Mouse (Mus musculus) G1E (cell line): ENCODE data around the gene Lsm3. TPM values are rescaled to one million over a fixed set of nuclear protein-coding genes. Genes with fewer than 3 reads are reported as not detected.
"Not testable (repeated sequence)": the region's sequence is repeated elsewhere in the genome, so short reads cannot be mapped to it uniquely, and the experiment has no call there.

Source experiments
- ATAC-seq: 2 replicates; pipeline ENCODE4 v1.8.0; 2016; ENCODE audit warnings: mild to moderate bottlenecking; ENCODE audit not compliant: insufficient number of reproducible peaks, poor library complexity, low FRiP score, severe bottlenecking; ENCODE audit errors: extremely low read depth
- DNase-seq: peaks from one replicate; pipeline ENCODE4 v3.0.0; 2012; ENCODE audit warnings: low spot score
- H3K27me3 ChIP-seq: 2 replicates; pipeline ENCODE4 v1.6.1; 2012; ENCODE audit warnings: mild to moderate bottlenecking, low read length, inconsistent platforms; ENCODE audit not compliant: insufficient read depth
- H3K36me3 ChIP-seq: replicated peaks from 2 replicates; pipeline ENCODE3; 2012; ENCODE audit warnings: mild to moderate bottlenecking, inconsistent platforms
- H3K4me1 ChIP-seq: 2 replicates; pipeline ENCODE4 v1.6.1; 2012; ENCODE audit warnings: low read depth, low read length, inconsistent platforms, mixed read lengths; ENCODE audit not compliant: insufficient read depth
- H3K4me3 ChIP-seq: 2 replicates; pipeline ENCODE4 v1.5.1; 2012; ENCODE audit warnings: low read depth, mild to moderate bottlenecking, inconsistent platforms, low read length, moderate library complexity, mixed read lengths
- H3K9me3 ChIP-seq: replicated peaks from 2 replicates; pipeline ENCODE4 v1.6.1; 2012; ENCODE audit warnings: inconsistent platforms
- CTCF ChIP-seq: IDR thresholded peaks from 2 replicates; pipeline ENCODE4 v1.5.1; 2012; ENCODE audit warnings: low read depth, low read length, inconsistent platforms, mixed read lengths
- GATA1 ChIP-seq: IDR thresholded peaks from 2 replicates; pipeline ENCODE4 v1.6.1; 2012; ENCODE audit warnings: borderline replicate concordance, low read length, inconsistent platforms, mixed read lengths
- GATA2 ChIP-seq: IDR thresholded peaks from 2 replicates; pipeline ENCODE4 v1.6.1; 2012; ENCODE audit warnings: low read depth, low read length, inconsistent platforms, borderline replicate concordance
- POLR2AphosphoS5 ChIP-seq: IDR thresholded peaks from 2 replicates; pipeline ENCODE4 v1.6.1; 2012; ENCODE audit warnings: low read depth, low read length, inconsistent platforms; ENCODE audit not compliant: insufficient replicate concordance
- TAL1 ChIP-seq: conservative IDR thresholded peaks from 2 replicates; pipeline ENCODE4 v1.6.1; 2012; ENCODE audit warnings: low read depth, low read length, inconsistent platforms, mixed read lengths
- polyA plus RNA-seq: library from polyadenylated mRNA; stranded (reverse); fragments of >175 nt; gene quantifications from 2 replicates; pipeline ENCODE4 v1.2.3, GENCODE M21; 2012
- total RNA-seq, 2 experiments: library from RNA; stranded (forward) in 1 of 2; stranded (reverse) in 1 of 2; fragments of 200-1000 nt in 1 of 2; fragments of >200 nt in 1 of 2; fragmentation: Nextera tagmentation in 1 of 2; gene quantifications; 2 replicates each; pipeline ENCODE4 v1.2.3; 2014 to 2017

The Lsm3 gene
- total RNA-seq (2014; fragmentation: Nextera tagmentation) (41.3 and 47.4 TPM in 2 replicates), total RNA-seq (2017) (263 and 300 TPM in 2 replicates), polyA plus RNA-seq (10.2 and 15.3 TPM in 2 replicates)

DNA sequence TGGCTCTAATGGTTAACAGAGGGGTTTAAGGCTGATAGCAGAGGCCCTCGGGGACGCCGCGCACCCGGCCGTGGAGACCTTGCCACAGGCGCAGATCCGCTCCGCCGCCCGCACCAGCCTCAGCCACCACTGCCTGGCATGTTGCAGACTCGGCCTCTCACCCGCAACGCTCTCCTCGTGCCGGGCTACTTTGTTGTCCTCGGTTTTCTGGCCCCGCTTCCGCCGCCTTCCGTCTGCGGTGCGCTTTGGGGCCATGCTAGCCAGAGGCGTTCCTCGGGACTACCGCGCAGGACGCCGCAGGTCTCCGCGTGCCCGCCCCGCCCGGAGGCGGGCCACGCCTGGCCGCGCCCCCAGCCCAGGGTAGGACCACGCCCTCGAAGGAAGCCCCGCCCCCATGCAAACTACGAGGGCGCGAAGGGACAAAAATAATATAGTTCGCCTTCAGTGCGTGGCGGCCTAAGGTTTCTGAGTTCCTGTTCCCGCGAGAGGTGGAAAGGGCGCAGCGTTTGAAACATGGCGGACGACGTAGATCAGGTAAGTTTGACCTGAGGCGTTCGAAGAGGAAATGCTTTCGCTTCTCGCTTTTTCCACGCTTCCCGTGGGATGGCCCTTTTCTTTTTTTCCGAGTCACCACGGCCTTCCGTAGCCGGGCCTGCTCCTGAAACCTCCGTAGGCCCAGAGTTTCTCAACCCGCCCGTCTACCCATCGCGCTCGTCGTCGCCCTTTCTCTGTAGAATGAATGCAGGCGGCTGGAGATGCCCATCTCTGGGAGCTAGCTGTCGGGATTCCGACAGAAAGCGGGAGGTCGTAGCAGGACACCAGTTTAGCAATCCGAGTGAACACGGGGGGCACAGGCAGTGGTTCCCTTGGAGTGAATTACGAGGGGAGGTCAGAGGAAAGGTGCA is at the start of gene Lsm3, which contains the start of gene Xpc:
Lsm3 (plus strand) TSS at position 384 of the 905 bp plus-strand sequence.
Xpc (minus strand) TSS at position 344 of the 905 bp plus-strand sequence.
- no peaks in the 10 kb centered on the region for H3K27me3 ChIP-seq
- TF ChIP-seq POLR2AphosphoS5 (no peak), GATA2 (no peak), TAL1 (no peak), GATA1 (no peak), CTCF (no peak)
- H3K4me3 ChIP-seq: peak within 1 kb of the TSS; percentile 94
- DNase-seq: peak; percentile 90
- no peaks in the 10 kb centered on the region for H3K9me3 ChIP-seq
- H3K36me3 ChIP-seq: peaks cover 62% of the 10 kb centered on the region
- H3K4me1 ChIP-seq: peaks cover 41% of the 10 kb centered on the region
- peak; percentile 89 for ATAC-seq

DNA sequence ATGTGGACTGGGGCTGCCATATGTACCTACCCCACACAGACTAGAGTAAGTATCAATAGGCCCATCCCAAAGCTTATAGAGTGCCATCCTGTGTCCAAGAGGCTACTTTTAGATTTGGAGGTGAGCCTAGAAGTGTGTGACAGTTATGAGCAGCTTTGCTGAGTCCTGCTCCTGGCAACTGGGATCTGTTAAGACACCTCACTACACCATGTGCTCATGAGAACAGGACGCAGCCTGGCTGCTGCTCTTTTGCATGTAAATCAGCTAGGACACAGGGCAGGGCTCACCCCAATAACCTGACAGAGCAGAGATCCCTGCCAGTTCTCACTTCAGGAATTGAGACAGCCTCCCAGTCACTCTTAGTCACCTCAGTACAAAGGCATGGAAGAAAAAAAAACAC is 48.6 kb upstream of the Lsm3 start:
- TF ChIP-seq GATA2 (no peak), GATA1 (no peak), POLR2AphosphoS5 (no peak), CTCF (no peak), TAL1 (no peak)
- H3K9me3 ChIP-seq: no peaks in the 10 kb centered on the region
- ATAC-seq (no peak), DNase-seq (no peak)
- no peak overlapping the region for H3K4me3 ChIP-seq
- no peaks in the 10 kb centered on the region for H3K27me3 ChIP-seq
- H3K4me1 ChIP-seq: peaks cover 43% of the 10 kb centered on the region
- peaks cover 93% of the 10 kb centered on the region for H3K36me3 ChIP-seq

GRCm38 (mm10) chr6:91470712-91471111 is 45.0 kb upstream of the Lsm3 start:
- Histone ChIP-seq H3K36me3 (peaks cover 70% of the 10 kb centered on the region), H3K4me1 (peaks cover 68% of the 10 kb centered on the region), H3K27me3 (no peaks in the 10 kb centered on the region), H3K9me3 (no peaks in the 10 kb centered on the region), H3K4me3 (no peak overlapping the region; the same call in 1 of the 2 replicates)
- TF ChIP-seq TAL1 (no peak), CTCF (no peak), GATA2 (no peak), GATA1 (no peak), POLR2AphosphoS5 (no peak)
- DNase-seq: no peak
- ATAC-seq: no peak

DNA sequence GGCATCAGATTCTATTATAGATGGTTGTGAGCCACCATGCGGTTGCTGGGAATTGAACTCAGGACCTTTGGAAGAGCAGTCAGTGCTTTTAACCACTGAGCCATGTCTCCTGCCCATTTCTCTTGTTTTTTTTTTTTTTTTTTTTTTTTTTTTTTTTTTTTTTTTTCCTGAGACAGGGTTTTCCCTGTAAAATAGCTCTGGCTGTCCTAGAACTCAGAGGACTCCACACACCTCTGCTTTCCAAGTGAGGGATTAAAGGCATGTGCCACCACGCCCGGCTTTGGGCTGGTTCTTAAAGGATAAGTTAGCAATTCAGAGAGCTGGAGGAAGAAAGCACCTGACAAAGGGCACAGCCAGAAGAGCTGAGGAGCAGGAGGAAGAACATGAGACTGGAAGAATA is 44.3 kb upstream of the Lsm3 start:
- H3K36me3 ChIP-seq: peaks cover 70% of the 10 kb centered on the region
- not testable (repeated sequence) for ATAC-seq, H3K9me3 ChIP-seq, DNase-seq, H3K27me3 ChIP-seq
- H3K4me3 ChIP-seq: peak overlapping the region; percentile 75
- H3K4me1 ChIP-seq: peaks cover 73% of the 10 kb centered on the region

DNA sequence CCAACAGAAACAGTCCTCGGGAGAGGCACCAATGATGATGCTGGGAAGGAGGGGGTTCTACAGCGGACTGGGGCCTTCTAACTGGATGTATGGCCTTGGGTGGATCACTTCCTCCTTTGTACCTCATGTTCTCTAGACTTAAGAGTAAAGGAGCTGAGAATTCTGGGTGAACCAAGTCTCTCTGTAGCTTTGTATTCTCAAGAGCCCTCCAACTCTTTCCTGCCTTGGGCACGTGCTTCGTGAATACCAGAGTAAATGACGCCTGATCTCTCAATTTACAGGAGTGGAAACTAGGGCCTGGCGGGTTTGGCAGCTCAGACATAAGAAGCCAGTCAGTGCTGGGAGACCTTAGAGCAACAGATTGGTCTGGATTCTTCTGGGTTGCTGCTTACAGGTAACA is 43.4 kb upstream of the Lsm3 start:
- peak; percentile 73 for DNase-seq

DNA sequence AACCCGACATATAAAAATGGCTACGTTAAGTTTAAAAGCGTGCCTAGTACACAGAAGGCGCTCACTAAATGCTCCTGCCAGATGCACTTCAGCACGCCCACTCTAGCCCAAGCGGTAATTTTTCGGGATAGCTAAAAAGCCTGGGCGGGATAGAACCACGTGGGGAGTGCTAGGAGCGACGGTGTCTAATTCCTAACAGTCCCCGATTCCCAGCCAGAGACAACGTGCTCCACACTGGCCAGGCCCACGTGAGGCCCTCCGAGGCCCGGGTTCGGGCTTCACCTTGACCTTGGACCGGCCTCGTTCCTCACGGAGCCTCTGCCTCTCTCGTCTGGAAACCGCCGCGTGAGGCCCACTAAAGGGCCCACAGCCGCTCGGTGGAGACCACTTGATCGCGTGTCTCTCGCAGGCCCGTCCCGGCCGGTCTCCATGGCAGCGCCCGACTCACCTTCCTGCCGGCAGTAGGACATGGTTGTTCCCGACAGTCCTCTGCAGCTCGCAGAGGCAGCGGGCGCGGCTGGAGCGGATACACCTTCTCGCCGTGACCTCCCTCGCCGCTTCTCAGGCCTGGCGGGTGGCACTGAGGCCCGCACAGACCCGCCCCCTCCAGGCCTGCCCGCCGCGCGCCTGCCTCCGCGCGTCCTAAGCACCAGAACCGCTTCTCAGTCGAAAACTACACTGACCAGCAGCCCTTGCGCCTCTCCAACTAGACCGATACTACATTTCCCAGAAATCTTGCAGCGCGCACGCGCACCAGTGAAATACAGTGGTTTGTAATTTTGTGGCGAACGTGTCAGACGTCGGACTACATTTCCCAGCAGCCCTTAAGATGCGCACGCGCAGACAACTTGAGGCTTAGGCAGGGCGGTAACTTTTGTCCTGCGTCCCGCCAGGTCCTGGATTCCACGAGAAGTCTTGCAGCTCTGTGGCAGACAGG is 42.6 kb upstream of the Lsm3 start, which contains the start of the genes Chchd4 and Tmem43:
Chchd4 (minus strand) TSS at position 679 of the 937 bp plus-strand sequence.
Tmem43 (plus strand) TSS at position 836 of the 937 bp plus-strand sequence.
- peaks cover 70% of the 10 kb centered on the region for H3K36me3 ChIP-seq
- ATAC-seq: peak; percentile 80

More for the DNA sequence above, 43.4 kb upstream of the Lsm3 start:
- Histone ChIP-seq H3K4me1 (peaks cover 72% of the 10 kb centered on the region), H3K36me3 (peaks cover 70% of the 10 kb centered on the region), H3K27me3 (no peaks in the 10 kb centered on the region), H3K4me3 (peak overlapping the region; percentile 75), H3K9me3 (no peaks in the 10 kb centered on the region)
- ATAC-seq: peak; percentile 55
- no peak for TF ChIP-seq POLR2AphosphoS5
- no peak for TF ChIP-seq GATA2

More for the DNA sequence above, 42.6 kb upstream of the Lsm3 start, which contains the start of the genes Chchd4 and Tmem43:
- no peaks in the 10 kb centered on the region for H3K9me3 ChIP-seq
- TF ChIP-seq CTCF (no peak), POLR2AphosphoS5 (no peak), GATA1 (no peak), GATA2 (no peak), TAL1 (no peak)
- peaks cover 67% of the 10 kb centered on the region for H3K4me1 ChIP-seq
- DNase-seq: peak; percentile 84
- peak within 1 kb of the TSS; percentile 75 for H3K4me3 ChIP-seq
- no peaks in the 10 kb centered on the region for H3K27me3 ChIP-seq
